Mouse (Mus musculus): Measurements from ENCODE around the gene Slc12a9.

Gene Slc12a9

GRCm38 (mm10) chr5:137333512-137334174, at the start of gene Slc12a9:
TSS of gene Slc12a9 (minus strand) at chr5:137333597.
- DNase-seq = peak; percentile 98

GRCm38 (mm10) chr5:137381152-137381551, 47.8 kb upstream of the Slc12a9 start:
- DNase-seq = peak; percentile 81

- DNase-seq = no peak
These were observed 44.2 kb upstream of the Slc12a9 start for GRCm38 (mm10) chr5:137377603-137378002.

- peak; percentile 35 for DNase-seq
These were observed 43.8 kb upstream of the Slc12a9 start for GRCm38 (mm10) chr5:137377176-137377575.

- DNase-seq = no peak
These were observed 43.3 kb upstream of the Slc12a9 start for GRCm38 (mm10) chr5:137376722-137377121.

- DNase-seq = peak; percentile 76
These were observed 42.8 kb upstream of the Slc12a9 start for GRCm38 (mm10) chr5:137376198-137376597.

GRCm38 (mm10) chr5:137375627-137376026, 42.2 kb upstream of the Slc12a9 start:
- peak; percentile 78 for DNase-seq

GRCm38 (mm10) chr5:137374521-137375080, 41.2 kb upstream of the Slc12a9 start:
- DNase-seq = no peak

- DNase-seq = no peak
These were observed 40.1 kb upstream of the Slc12a9 start for GRCm38 (mm10) chr5:137373371-137373950.

- no peak for DNase-seq
These were observed 36.3 kb upstream of the Slc12a9 start for GRCm38 (mm10) chr5:137369665-137370064.

- DNase-seq = no peak
These were observed 25.0 kb upstream of the Slc12a9 start for GRCm38 (mm10) chr5:137358382-137358781.

- no peak for DNase-seq
These were observed 20.7 kb upstream of the Slc12a9 start for GRCm38 (mm10) chr5:137354091-137354490.

- DNase-seq = peak; percentile 79
These were observed 18.9 kb upstream of the Slc12a9 start for GRCm38 (mm10) chr5:137352011-137352975.

- DNase-seq = no peak
These were observed 18.0 kb upstream of the Slc12a9 start for GRCm38 (mm10) chr5:137351394-137351793.

- no peak for DNase-seq
These were observed 17.6 kb upstream of the Slc12a9 start for GRCm38 (mm10) chr5:137351058-137351380.

GRCm38 (mm10) chr5:137350205-137351057, 17.0 kb upstream of the Slc12a9 start:
- no peak for DNase-seq

- DNase-seq = peak; percentile 99
These were observed 16.2 kb upstream of the Slc12a9 start, which contains the start of gene Ephb4 for GRCm38 (mm10) chr5:137349384-137350204. TSS of gene Ephb4 (plus strand) at chr5:137350109.

GRCm38 (mm10) chr5:137348482-137349383, 15.3 kb upstream of the Slc12a9 start:
- peak; percentile 90 for DNase-seq

GRCm38 (mm10) chr5:137347856-137348255, 14.5 kb upstream of the Slc12a9 start:
- peak; percentile 53 for DNase-seq

- no peak for DNase-seq
These were observed 13.6 kb upstream of the Slc12a9 start for GRCm38 (mm10) chr5:137346983-137347382.

All from kidney, adult 9 months (tissue).